Mouse (Mus musculus): Measurements from ENCODE around the gene Olfr715.
"Not testable (repeated sequence)": the region's sequence is repeated elsewhere in the genome, so short reads cannot be mapped to it uniquely, and the experiment has no call there.

The Olfr715 gene

GRCm38 (mm10) chr7:107130983-107131382 lies at the start of gene Olfr715:
Olfr715 (minus strand) TSS chr7:107131083.
- DNase-seq (ENCODE audit: low read depth) = not testable (repeated sequence)

DNA sequence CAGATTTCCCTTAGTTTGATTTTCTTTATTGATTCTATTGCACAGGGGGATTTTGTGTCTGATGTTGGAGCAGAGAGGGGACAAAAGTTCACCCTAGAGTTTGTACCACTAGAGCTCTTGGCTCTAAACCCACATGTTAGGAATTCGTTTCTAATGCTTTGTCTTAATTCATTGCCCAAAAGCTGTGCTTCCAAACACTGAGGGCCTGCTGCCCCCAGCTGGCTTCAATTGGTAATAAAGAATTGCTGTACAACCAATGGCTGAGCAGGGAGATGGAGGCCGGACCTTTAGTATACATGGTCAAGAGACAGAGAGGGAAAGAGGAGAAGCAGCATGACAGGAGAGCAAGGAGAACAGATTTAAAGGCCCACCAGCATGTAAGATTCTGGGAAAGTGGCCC lies 49.5 kb upstream of the Olfr715 start:
- no peak for DNase-seq (ENCODE audit: low read depth)

DNA sequence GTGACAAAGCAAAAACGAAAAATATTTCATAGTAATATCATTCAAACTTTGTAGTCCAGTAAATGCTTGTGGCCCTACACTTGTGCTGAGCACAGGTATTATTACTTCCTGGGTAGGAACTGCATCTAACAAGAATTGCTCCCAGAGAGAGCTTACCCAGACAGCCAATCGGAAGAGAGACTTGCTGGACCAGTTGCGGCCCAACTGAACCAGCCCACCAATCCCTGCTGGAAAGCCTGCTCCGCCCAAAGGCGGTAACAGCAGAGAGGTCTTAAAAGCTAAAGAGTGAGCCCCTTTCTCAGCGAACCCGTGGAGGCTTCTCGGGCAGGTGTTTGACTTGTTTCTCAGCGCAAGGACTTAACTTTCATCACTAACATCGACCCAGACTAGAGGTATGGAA lies 35.8 kb upstream of the Olfr715 start, which contains the start of gene Nlrp14:
Nlrp14 (plus strand) TSS at position 301 of the 400 bp plus-strand sequence.
- no peak for DNase-seq (ENCODE audit: low read depth)

DNA sequence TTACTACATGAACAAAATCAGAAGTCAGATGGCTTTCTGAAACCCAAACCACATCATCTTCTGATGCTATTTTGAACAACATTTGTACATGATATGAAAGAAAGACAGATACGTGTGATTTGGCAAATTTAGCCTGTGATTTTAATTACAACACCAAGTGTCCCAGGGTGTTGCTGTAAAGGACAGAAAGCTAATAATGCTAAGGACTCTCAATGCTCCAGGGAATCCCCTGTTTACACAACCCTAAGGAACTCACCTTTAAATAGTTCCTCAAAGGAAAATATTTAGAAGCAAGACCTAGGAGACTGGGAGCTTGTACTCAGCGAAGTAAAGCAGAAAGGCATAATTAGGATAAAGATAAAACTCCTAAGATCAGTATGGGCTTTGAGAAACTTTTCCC lies 7.1 kb upstream of the Olfr715 start, which contains the start of gene Olfr716:
Olfr716 (plus strand) TSS at position 301 of the 400 bp plus-strand sequence.
- DNase-seq (ENCODE audit: low read depth) = not testable (repeated sequence)

- DNase-seq (ENCODE audit: low read depth) = not testable (repeated sequence)
Measured at GRCm38 (mm10) chr7:107110269-107110668, 20.6 kb downstream of the Olfr715 start, which contains the start of gene Olfr715b. Olfr715b (minus strand) TSS chr7:107110369.

GRCm38 (mm10) chr7:107092920-107093319 lies 38.0 kb downstream of the Olfr715 start, which contains the start of gene Olfr17:
Olfr17 (plus strand) TSS chr7:107093220.
- no peak for DNase-seq (ENCODE audit: low read depth)
